In the genomic region with DNA sequence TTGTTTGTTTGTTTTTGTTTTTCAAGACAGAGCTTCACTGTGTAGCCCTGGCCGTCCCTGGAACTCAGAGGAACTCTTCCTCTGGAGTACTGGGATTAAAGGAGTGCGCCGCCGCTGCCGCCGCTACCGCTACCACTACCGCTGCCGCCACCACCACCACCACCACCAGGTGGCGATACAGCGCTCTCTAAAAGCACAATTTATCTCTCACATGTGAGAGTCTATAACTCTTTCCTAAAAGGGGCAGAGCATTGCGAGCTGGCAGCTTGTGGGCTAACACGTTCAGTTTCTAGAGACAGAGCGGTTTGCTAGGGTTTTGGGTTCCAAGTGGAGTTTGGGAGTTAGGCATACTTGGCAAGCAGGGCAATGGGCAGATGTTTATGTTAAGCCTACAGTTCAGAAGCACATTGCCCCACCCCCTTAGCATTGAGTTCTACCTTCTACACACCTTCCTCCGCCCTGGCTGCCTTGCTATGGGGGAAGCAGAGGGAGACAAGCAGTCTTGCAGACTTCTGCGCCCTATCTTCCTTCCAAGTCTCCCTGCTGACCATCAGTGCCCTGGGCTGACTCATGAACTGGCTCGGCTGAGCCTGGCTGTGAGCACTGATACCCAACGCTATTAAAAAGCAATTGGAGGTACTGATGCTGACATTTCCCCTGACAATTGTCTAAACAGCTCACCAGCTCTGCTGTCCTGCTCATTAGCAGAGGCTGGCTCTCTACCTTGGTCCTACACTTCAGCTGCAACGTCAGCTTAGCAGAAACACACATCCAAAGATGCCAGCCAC, we compare ENCODE assay signal across 8 mouse cellular contexts. TPM values are rescaled to one million over a fixed set of nuclear protein-coding genes. Genes with fewer than 3 reads are reported as not detected.
DNase-seq lines count a peak whose midpoint lies in the region; ATAC-seq lines count a peak whose summit lies in the region.

No protein-coding gene starts in this region.

- peak; percentile 94 for DNase-seq in MN1 (ENCODE audit: low spot score)
- peak; percentile 76 to 86 for DNase-seq in heart, postnatal 10 days
- DNase-seq in kidney, postnatal 4 days: peak; percentile 86 to 89
- peak; percentile 42 to 64 for DNase-seq in lung, adult 18-20 months
- DNase-seq in urinary bladder, postnatal 36 days (ENCODE audit: low spot score in 2 of 2): peak; percentile 60 to 69

- peak overlapping the region; percentile 67 for H3K4me2 ChIP-seq in forebrain, embryonic 13.5 days
- H3K4me2 ChIP-seq in neural tube, embryonic 14.5 days (ENCODE audit: low read depth, low read length): peak overlapping the region; percentile 45

- peaks cover 9% of the 10 kb centered on the region; the same call in 1 of the 2 replicates for H3K4me1 ChIP-seq in forebrain, embryonic 13.5 days
- peaks cover 6% of the 10 kb centered on the region; the same call in 1 of the 2 replicates for H3K4me1 ChIP-seq in neural tube, embryonic 14.5 days (ENCODE audit: control insufficient read depth, insufficient read depth, low read length)

- intact Hi-C loops in heart, postnatal 10 days (cut with DNase I): no loop called here

- no peak overlapping the region for H3K27ac ChIP-seq in forebrain, embryonic 13.5 days
- no peak overlapping the region for H3K27ac ChIP-seq in neural tube, embryonic 14.5 days (ENCODE audit: low read depth, low read length)

- WGBS in forebrain, embryonic 13.5 days: 12% methylated on average over 19 of the region's 19 CpGs
- WGBS in neural tube, embryonic 14.5 days: 10% methylated on average over 19 of the region's 19 CpGs

- ATAC-seq in cerebellum, adult (ENCODE audit: insufficient number of reproducible peaks, low FRiP score, low TSS enrichment): peak; percentile 52; the same call in 1 of the 2 replicates
- ATAC-seq in forebrain, embryonic 13.5 days: peak; percentile 71
- ATAC-seq in neural tube, embryonic 14.5 days (ENCODE audit: low read depth): peak; percentile 58; the same call in 1 of the 2 replicates

- H3K9ac ChIP-seq in forebrain, embryonic 13.5 days: peak overlapping the region; percentile 43
- H3K9ac ChIP-seq in neural tube, embryonic 14.5 days (replicated peaks; ENCODE audit: low read depth, low read length): no peak overlapping the region

- no peaks in the 10 kb centered on the region for H3K9me3 ChIP-seq in forebrain, embryonic 13.5 days (replicated peaks)
- no peaks in the 10 kb centered on the region for H3K9me3 ChIP-seq in neural tube, embryonic 14.5 days (ENCODE audit: control insufficient read depth, low read length)

- H3K36me3 ChIP-seq in forebrain, embryonic 13.5 days (ENCODE audit: poor library complexity, severe bottlenecking): no peaks in the 10 kb centered on the region
- no peaks in the 10 kb centered on the region for H3K36me3 ChIP-seq in neural tube, embryonic 14.5 days (ENCODE audit: control insufficient read depth, insufficient read depth, low read length)

- peaks cover 51% of the 10 kb centered on the region for H3K27me3 ChIP-seq in forebrain, embryonic 13.5 days
- peaks cover 14% of the 10 kb centered on the region; the same call in 1 of the 2 replicates for H3K27me3 ChIP-seq in neural tube, embryonic 14.5 days (ENCODE audit: control insufficient read depth, insufficient read depth, low read length)

- H3K4me3 ChIP-seq in forebrain, embryonic 13.5 days: peak overlapping the region; percentile 37
- H3K4me3 ChIP-seq in neural tube, embryonic 14.5 days (ENCODE audit: low read depth, low read length): peak overlapping the region; percentile 17; the same call in 1 of the 2 replicates

RNA-seq across cellular contexts. Expression of gene Rhou, which starts 24.6 kb away (rescaled TPM):
- 8.3 and 8.9 TPM in 2 replicates for polyA plus RNA-seq in forebrain, embryonic 13.5 days (2015; fragmentation: Nextera tagmentation; extraction: Ambion mirVana)
- 10 to 100 TPM; 11.2 to 13.1 TPM for total RNA-seq in heart, postnatal 10 days (2021)
- 13.9 and 18.9 TPM in 2 replicates for polyA plus RNA-seq in neural tube, embryonic 14.5 days (2014; fragmentation: Nextera tagmentation; extraction: Ambion mirVana)
